Mouse (Mus musculus) limb, embryonic 14.5 days (tissue): ENCODE data around the gene Synpo2l. TPM values are rescaled to one million over a fixed set of nuclear protein-coding genes. Genes with fewer than 3 reads are reported as not detected.
"Not testable (repeated sequence)": the region's sequence is repeated elsewhere in the genome, so short reads cannot be mapped to it uniquely, and the experiment has no call there.

Experiments
- ATAC-seq: fragments of 200-750 bp; cut with Nextera tagmentation; 2 replicates; pipeline ENCODE4 v1.8.0; 2017; ENCODE audit warnings: low read depth, moderate number of reproducible peaks, moderate TSS enrichment; ENCODE audit not compliant: low FRiP score
- DNase-seq: peaks from one replicate; pipeline ENCODE4 v3.0.0-alpha.2; 2015; ENCODE audit warnings: low spot score
- H3K27ac ChIP-seq: fragments of 300-500 bp; sonication (generic); replicated peaks from 2 replicates; pipeline ENCODE4 v1.5.1; 2014; ENCODE audit warnings: low read depth, mild to moderate bottlenecking, low read length, moderate library complexity, mixed read lengths
- H3K27me3 ChIP-seq: fragments of 300-500 bp; sonication (generic); 2 replicates; pipeline ENCODE4 v1.6.1; 2014; ENCODE audit warnings: low read length, mixed read lengths; ENCODE audit not compliant: control insufficient read depth, insufficient read depth
- H3K36me3 ChIP-seq: fragments of 300-500 bp; sonication (generic); 2 replicates; pipeline ENCODE4 v1.6.1; 2014; ENCODE audit warnings: mild to moderate bottlenecking, low read length, moderate library complexity, mixed read lengths; ENCODE audit not compliant: control insufficient read depth, insufficient read depth
- H3K4me1 ChIP-seq: fragments of 300-500 bp; sonication (generic); 2 replicates; pipeline ENCODE4 v1.6.1; 2014; ENCODE audit warnings: antibody characterized with exemption, low read length, mixed read lengths; ENCODE audit not compliant: control insufficient read depth, insufficient read depth
- H3K4me2 ChIP-seq: fragments of 300-500 bp; sonication (generic); replicated peaks from 2 replicates; pipeline ENCODE4 v1.6.1; 2014; ENCODE audit warnings: low read depth, mild to moderate bottlenecking, low read length, moderate library complexity; ENCODE audit not compliant: severe bottlenecking
- H3K4me3 ChIP-seq: fragments of 300-500 bp; sonication (generic); replicated peaks from 2 replicates; pipeline ENCODE4 v1.5.1; 2014; ENCODE audit warnings: low read length
- H3K9ac ChIP-seq: fragments of 300-500 bp; sonication (generic); 2 replicates; pipeline ENCODE4 v1.6.1; 2014; ENCODE audit warnings: mild to moderate bottlenecking, low read depth, low read length, moderate library complexity; ENCODE audit not compliant: severe bottlenecking
- H3K9me3 ChIP-seq: fragments of 300-500 bp; sonication (generic); 2 replicates; pipeline ENCODE4 v1.6.1; 2016; ENCODE audit warnings: low read length; ENCODE audit not compliant: control insufficient read depth
- POLR2A ChIP-seq: fragments of 200-500 bp; IDR thresholded peaks from 2 replicates; pipeline ENCODE4 v1.8.0; 2012; ENCODE audit warnings: inconsistent platforms, mild to moderate bottlenecking, moderate library complexity, borderline replicate concordance; ENCODE audit not compliant: insufficient read depth, insufficient read length; ENCODE audit errors: extremely low read depth
- WGBS: fragments of 180-500 bp; shearing (Covaris S2); extraction: QIAGEN DNeasy Blood & Tissue Kit; methylation state at CpG from one replicate; pipeline ENCODE4 v1.1.7; 2014; 5-methylcytosine and 5-hydroxymethylcytosine counted together
- polyA plus RNA-seq, 2 experiments: library from polyadenylated mRNA; depleted of rRNA in 1 of 2; stranded (reverse) in 1 of 2; unstranded in 1 of 2; fragments of >200 nt; fragmentation: Nextera tagmentation in 1 of 2; extraction: Ambion mirVana in 1 of 2; gene quantifications; 2 replicates each; pipeline versions ENCODE4 v1.2.1 to v1.2.3; 2012 to 2014

Synpo2l gene
- polyA plus RNA-seq (2012; rRNA removed) = 25.4 and 27.1 TPM in 2 replicates
- 25.2 and 31.5 TPM in 2 replicates for polyA plus RNA-seq (2014; fragmentation: Nextera tagmentation; extraction: Ambion mirVana)

- Histone ChIP-seq H3K9me3 (no peaks in the 10 kb centered on the region), H3K36me3 (no peaks in the 10 kb centered on the region), H3K9ac (no peak within 1 kb of the TSS), H3K4me1 (peaks cover 14% of the 10 kb centered on the region), H3K27me3 (no peaks in the 10 kb centered on the region), H3K4me2 (no peak within 1 kb of the TSS), H3K27ac (no peak within 1 kb of the TSS), H3K4me3 (no peak within 1 kb of the TSS)
- ATAC-seq (no peak), DNase-seq (no peak)
- TF ChIP-seq POLR2A = no peak
- 83% methylated on average over 8 of the region's 8 CpGs for WGBS
Measured at GRCm38 (mm10) chr14:20668154-20668810, at the start of gene Synpo2l. Synpo2l (minus strand) TSS chr14:20668354.

GRCm38 (mm10) chr14:20713832-20714231 is 45.7 kb upstream of the Synpo2l start:
- no peak for ATAC-seq
- Histone ChIP-seq H3K4me1 (peaks cover 5% of the 10 kb centered on the region), H3K27me3 (no peaks in the 10 kb centered on the region), H3K36me3 (peaks cover 83% of the 10 kb centered on the region), H3K4me3 (no peak overlapping the region), H3K9me3 (no peaks in the 10 kb centered on the region), H3K4me2 (no peak overlapping the region), H3K27ac (no peak overlapping the region), H3K9ac (no peak overlapping the region)
- TF ChIP-seq POLR2A = no peak
- WGBS = 87% methylated on average over 11 of the region's 11 CpGs
- no peak for DNase-seq

GRCm38 (mm10) chr14:20708239-20708638 is 40.1 kb upstream of the Synpo2l start:
- Histone ChIP-seq H3K9ac (peak overlapping the region; percentile 94), H3K27me3 (no peaks in the 10 kb centered on the region), H3K4me1 (peaks cover 15% of the 10 kb centered on the region), H3K4me3 (peak overlapping the region; percentile 99), H3K27ac (no peak overlapping the region), H3K9me3 (no peaks in the 10 kb centered on the region), H3K36me3 (peaks cover 44% of the 10 kb centered on the region), H3K4me2 (peak overlapping the region; percentile 75)
- no peak for DNase-seq
- 2% methylated on average over 10 of the region's 10 CpGs for WGBS
- ATAC-seq = no peak
- no peak for TF ChIP-seq POLR2A

DNA sequence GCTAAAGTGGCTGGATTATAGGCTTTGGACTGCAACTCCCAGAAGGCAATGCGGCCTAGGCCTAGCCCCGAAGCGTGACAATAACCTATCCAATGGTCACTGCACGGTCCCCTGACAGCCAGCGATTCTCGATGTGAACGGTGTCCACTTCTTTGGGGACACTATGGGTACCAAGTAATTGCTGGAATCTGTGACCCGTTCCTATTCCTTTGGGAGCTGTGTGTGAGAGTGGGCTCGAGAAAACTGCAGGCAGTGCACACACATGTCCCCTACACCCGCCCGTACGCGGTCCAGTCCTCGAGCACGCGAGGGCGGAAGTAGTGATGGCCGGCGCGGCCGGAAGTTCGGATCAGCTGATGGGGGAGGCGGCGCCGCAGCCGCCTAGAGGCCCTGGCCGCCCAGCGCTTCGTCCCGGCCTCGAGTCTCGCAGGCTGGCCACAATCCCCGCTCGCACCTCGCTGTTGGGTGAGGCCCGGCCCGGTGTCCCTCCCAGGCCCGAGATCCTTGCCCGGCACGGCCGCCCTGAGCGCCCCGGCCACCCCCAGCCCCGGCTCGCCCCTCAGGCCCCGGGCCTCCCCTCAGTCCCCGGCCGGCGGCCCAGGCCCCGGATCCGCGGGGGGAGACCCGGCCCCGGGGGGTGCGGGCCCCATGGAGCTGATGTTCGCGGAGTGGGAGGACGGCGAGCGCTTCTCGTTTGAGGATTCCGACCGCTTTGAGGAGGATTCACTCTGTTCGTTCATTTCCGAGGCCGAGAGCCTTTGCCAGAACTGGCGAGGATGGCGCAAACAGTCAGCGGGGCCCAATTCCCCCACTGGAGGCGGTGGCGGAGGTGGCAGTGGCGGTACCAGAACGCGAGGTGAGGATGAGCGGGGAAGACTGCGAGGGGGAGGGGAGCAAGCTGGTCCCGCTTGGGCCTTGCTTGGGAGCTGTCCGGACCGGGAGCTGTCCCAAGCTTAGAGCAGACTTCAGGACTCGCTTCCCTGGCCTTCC is 39.3 kb upstream of the Synpo2l start, which contains the start of gene Zswim8:
Zswim8 (plus strand) TSS at position 352 of the 990 bp plus-strand sequence.
- TF ChIP-seq POLR2A = peak; percentile 65; the same call in 1 of the 2 replicates
- Histone ChIP-seq H3K27me3 (no peaks in the 10 kb centered on the region), H3K9me3 (no peaks in the 10 kb centered on the region), H3K4me2 (peak within 1 kb of the TSS; percentile 75), H3K9ac (peak within 1 kb of the TSS; percentile 94), H3K4me3 (peak within 1 kb of the TSS; percentile 99), H3K36me3 (peaks cover 37% of the 10 kb centered on the region), H3K4me1 (peaks cover 15% of the 10 kb centered on the region), H3K27ac (peak within 1 kb of the TSS; percentile 53)
- ATAC-seq = peak; percentile 92
- WGBS = under 1% methylated on average over 77 of the region's 80 CpGs
- DNase-seq = peak; percentile 93

DNA sequence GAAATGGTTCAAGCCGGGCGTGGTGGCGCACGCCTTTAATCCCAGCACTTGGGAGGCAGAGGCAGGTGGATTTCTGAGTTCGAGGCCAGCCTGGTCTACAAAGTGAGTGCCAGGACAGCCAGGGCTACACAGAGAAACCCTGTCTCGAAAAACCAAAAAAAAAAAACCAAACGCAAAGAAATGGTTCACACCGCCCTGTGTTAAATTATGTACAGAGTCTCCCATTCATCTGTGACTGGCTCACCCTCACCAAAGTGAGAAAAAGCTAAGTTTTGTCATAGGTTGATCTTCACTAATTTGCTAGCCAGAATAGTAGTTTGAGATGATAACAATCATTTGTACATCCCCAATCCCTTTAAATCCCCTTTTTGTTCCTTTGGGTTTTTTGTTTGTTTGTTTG is 35.3 kb upstream of the Synpo2l start:
- Histone ChIP-seq H3K4me1 (peaks cover 20% of the 10 kb centered on the region), H3K4me2 (peak overlapping the region; percentile 53), H3K36me3 (peaks cover 20% of the 10 kb centered on the region), H3K9ac (peak overlapping the region; percentile 71), H3K4me3 (peak overlapping the region; percentile 62), H3K27ac (peak overlapping the region; percentile 86; the same call in 1 of the 2 replicates)
- H3K9me3 ChIP-seq, ATAC-seq, H3K27me3 ChIP-seq, DNase-seq: not testable (repeated sequence)
- WGBS = 6% methylated on average over 7 of the region's 8 CpGs
